In genomic region chr7:25830251-25830650, GRCm38 (mm10) we compare ENCODE assay signal across 20 mouse cellular contexts. TPM values are rescaled to one million over a fixed set of nuclear protein-coding genes. Genes with fewer than 3 reads are reported as not detected.
DNase-seq lines count a peak whose midpoint lies in the region; ATAC-seq lines count a peak whose summit lies in the region.
"Had no signal": no experiment of that assay in that cellular context is flagged by ENCODE, and none has a peak within 500 bp of the region (broad histone marks: within the 10 kb centered on the region; RNA-seq: fewer than 3 reads in every experiment).

No protein-coding gene starts in this region.

- H3K4me3 ChIP-seq in heart, embryonic 10.5 days: no peak overlapping the region
- no peak overlapping the region for H3K4me3 ChIP-seq in neural tube, embryonic 15.5 days (replicated peaks)
- no peak overlapping the region for H3K4me3 ChIP-seq in limb, embryonic 12.5 days (replicated peaks)
- H3K4me3 ChIP-seq: forebrain, embryonic 15.5 days; heart, embryonic 15.5 days; lung, embryonic 15.5 days; midbrain, embryonic 15.5 days had no signal

- 0 out of 2 replicates have a peak overlapping the region, but pooled peaks have one; percentile 36 for H3K27ac ChIP-seq in heart, embryonic 10.5 days
- H3K27ac ChIP-seq in neural tube, embryonic 15.5 days (replicated peaks): no peak overlapping the region
- peak overlapping the region; percentile 72 for H3K27ac ChIP-seq in limb, embryonic 12.5 days
- H3K27ac ChIP-seq: forebrain, embryonic 15.5 days; heart, embryonic 15.5 days; hindbrain, embryonic 14.5 days; lung, embryonic 15.5 days; midbrain, embryonic 15.5 days had no signal

- H3K9ac ChIP-seq in neural tube, embryonic 15.5 days (replicated peaks): no peak overlapping the region
- no peak overlapping the region for H3K9ac ChIP-seq in limb, embryonic 12.5 days (replicated peaks)
- H3K9ac ChIP-seq: forebrain, embryonic 15.5 days; heart, embryonic 15.5 days; hindbrain, embryonic 14.5 days; lung, embryonic 15.5 days; midbrain, embryonic 15.5 days had no signal

- H3K27me3 ChIP-seq in heart, embryonic 10.5 days (ENCODE audit: insufficient read depth, poor library complexity, severe bottlenecking): no peaks in the 10 kb centered on the region
- H3K27me3 ChIP-seq in neural tube, embryonic 15.5 days (replicated peaks): no peaks in the 10 kb centered on the region
- no peaks in the 10 kb centered on the region for H3K27me3 ChIP-seq in limb, embryonic 12.5 days
- H3K27me3 ChIP-seq: CH12.LX; forebrain, embryonic 15.5 days; heart, embryonic 15.5 days; lung, embryonic 15.5 days; midbrain, embryonic 15.5 days had no signal

- intact Hi-C loops in heart, postnatal 36 days (cut with DNase I): no loop called here
- intact Hi-C loops in left cerebral cortex, postnatal 36 days (cut with DNase I): no loop called here

- no peaks in the 10 kb centered on the region for H3K36me3 ChIP-seq in heart, embryonic 10.5 days
- no peaks in the 10 kb centered on the region for H3K36me3 ChIP-seq in neural tube, embryonic 15.5 days
- no peaks in the 10 kb centered on the region for H3K36me3 ChIP-seq in limb, embryonic 12.5 days
- H3K36me3 ChIP-seq: forebrain, embryonic 15.5 days; heart, embryonic 15.5 days; lung, embryonic 15.5 days; midbrain, embryonic 15.5 days had no signal

- H3K9me3 ChIP-seq in heart, embryonic 10.5 days: no peaks in the 10 kb centered on the region
- no peaks in the 10 kb centered on the region for H3K9me3 ChIP-seq in neural tube, embryonic 15.5 days (replicated peaks)
- H3K9me3 ChIP-seq in limb, embryonic 12.5 days: no peaks in the 10 kb centered on the region
- H3K9me3 ChIP-seq: forebrain, embryonic 15.5 days; heart, embryonic 15.5 days; lung, embryonic 15.5 days; midbrain, embryonic 15.5 days had no signal

- ATAC-seq in neural tube, embryonic 15.5 days (ENCODE audit: low FRiP score): no peak
- ATAC-seq in limb, embryonic 12.5 days (ENCODE audit: insufficient number of reproducible peaks, insufficient read depth, low FRiP score, low TSS enrichment, low read depth): no peak
- ATAC-seq: forebrain, embryonic 15.5 days; midbrain, embryonic 15.5 days had no signal

- DNase-seq in heart, embryonic 10.5 days (ENCODE audit: low spot score): peak; percentile 31
- DNase-seq in heart, postnatal 36 days: no peak
- peak; percentile 49 for DNase-seq in neural tube, embryonic 10.5 days (ENCODE audit: extremely low spot score, low spot score)
- DNase-seq in frontal cortex, postnatal 14 days (ENCODE audit: low spot score in 2 of 2): no peak
- DNase-seq in left cerebral cortex, postnatal 36 days (ENCODE audit: low spot score in 2 of 2): no peak
- no peak for DNase-seq in layer of hippocampus, postnatal 36 days
- DNase-seq: adrenal gland, postnatal 25 days; cerebellum, postnatal 14 days; gastrocnemius, postnatal 25 days; kidney, adult 18-20 months; right cerebral cortex, postnatal 4 days had no signal

- no peak overlapping the region for H3K4me2 ChIP-seq in neural tube, embryonic 15.5 days
- H3K4me2 ChIP-seq in limb, embryonic 12.5 days: no peak overlapping the region
- H3K4me2 ChIP-seq: forebrain, embryonic 15.5 days; heart, embryonic 15.5 days; hindbrain, embryonic 14.5 days; liver, embryonic 11.5 days; lung, embryonic 15.5 days; midbrain, embryonic 15.5 days had no signal

- H3K4me1 ChIP-seq in heart, embryonic 10.5 days: peaks cover 7% of the 10 kb centered on the region; the same call in 1 of the 2 replicates
- no peaks in the 10 kb centered on the region for H3K4me1 ChIP-seq in neural tube, embryonic 15.5 days
- peaks cover 18% of the 10 kb centered on the region for H3K4me1 ChIP-seq in limb, embryonic 12.5 days (replicated peaks)
- H3K4me1 ChIP-seq: forebrain, embryonic 15.5 days; midbrain, embryonic 15.5 days had no signal

- WGBS in heart, embryonic 10.5 days: 42% methylated on average over 2 of the region's 2 CpGs
- WGBS in neural tube, embryonic 15.5 days: 64% methylated on average over 2 of the region's 2 CpGs
- 23% methylated on average over 2 of the region's 2 CpGs for WGBS in limb, embryonic 12.5 days

RNA-seq across cellular contexts. Expression of gene Cyp2s1, which starts 13.5 kb away (rescaled TPM):
- 4.7 and 5.5 TPM in 2 replicates for polyA plus RNA-seq in heart, embryonic 10.5 days (2016; fragmentation: Nextera tagmentation; extraction: Ambion mirVana)
- total RNA-seq in heart, postnatal 36 days (2021): 10 to 100 TPM in 1 of 2 experiments, 1 to 10 TPM in 1; 4.4 to 10.1 TPM
- 2.8 and 6.1 TPM in 2 replicates for polyA plus RNA-seq in neural tube, embryonic 15.5 days (2015; fragmentation: Nextera tagmentation; extraction: Ambion mirVana)
- polyA plus RNA-seq in limb, embryonic 12.5 days (2016; fragmentation: Nextera tagmentation; extraction: Ambion mirVana): 1.2 and 2.1 TPM in 2 replicates
- 1 to 10 TPM; 2.9 to 3.8 TPM for total RNA-seq in left cerebral cortex, postnatal 36 days (2021)
- total RNA-seq in layer of hippocampus, postnatal 36 days (2021): 1 to 10 TPM; 1.8 to 2.3 TPM

RNA-seq across cellular contexts. Expression of gene Axl, which starts 41.7 kb away (rescaled TPM):
- 53.3 and 54.3 TPM in 2 replicates for polyA plus RNA-seq in heart, embryonic 10.5 days (2016; fragmentation: Nextera tagmentation; extraction: Ambion mirVana)
- total RNA-seq in heart, postnatal 36 days (2021): 10 to 100 TPM; 81.0 to 94.8 TPM
- polyA plus RNA-seq in neural tube, embryonic 15.5 days (2015; fragmentation: Nextera tagmentation; extraction: Ambion mirVana): 27.6 and 35.8 TPM in 2 replicates
- polyA plus RNA-seq in limb, embryonic 12.5 days (2016; fragmentation: Nextera tagmentation; extraction: Ambion mirVana): 56.3 and 57.2 TPM in 2 replicates
- total RNA-seq in left cerebral cortex, postnatal 36 days (2021): 10 to 100 TPM; 40.2 to 41.7 TPM
- 10 to 100 TPM; 39.8 to 42.1 TPM for total RNA-seq in layer of hippocampus, postnatal 36 days (2021)

Comparison
In these comparisons a context has a peak if more than half of its experiments do, and no peak if none do; other contexts are left out.
1. DNase-seq: peak in heart, embryonic 10.5 days (single experiment) and neural tube, embryonic 10.5 days (single experiment); none in heart, postnatal 36 days (0 of 2), frontal cortex, postnatal 14 days (0 of 2), left cerebral cortex, postnatal 36 days (0 of 2) and layer of hippocampus, postnatal 36 days (0 of 2).